Mouse (Mus musculus) embryo, embryonic 10.5 days (tissue): ENCODE results near the gene Plgrkt.
A peak's percentile ranks its signal among the peaks of the same experiment; 100 is the strongest.

ENCODE experiments used
- DNase-seq: peaks from one replicate; pipeline ENCODE4 v3.0.0-alpha.2; 2015; ENCODE audit warnings: low spot score

Gene Plgrkt

GRCm38 (mm10) chr19:29379839-29380603, 12.8 kb upstream of the Plgrkt start:
- DNase-seq, result no peak

- no peak for DNase-seq
Measured at GRCm38 (mm10) chr19:29376382-29376781, 9.2 kb upstream of the Plgrkt start.

- no peak for DNase-seq
Measured at GRCm38 (mm10) chr19:29374947-29375346, 7.8 kb upstream of the Plgrkt start.

- DNase-seq, result no peak
Measured at GRCm38 (mm10) chr19:29373438-29373837, 6.2 kb upstream of the Plgrkt start.

GRCm38 (mm10) chr19:29372621-29373020, 5.4 kb upstream of the Plgrkt start:
- DNase-seq, result no peak

- DNase-seq, result no peak
Measured at GRCm38 (mm10) chr19:29372138-29372537, 4.9 kb upstream of the Plgrkt start.

- DNase-seq, result no peak
Measured at GRCm38 (mm10) chr19:29371284-29372081, 4.3 kb upstream of the Plgrkt start.

GRCm38 (mm10) chr19:29370545-29371283, 3.5 kb upstream of the Plgrkt start:
- no peak for DNase-seq

GRCm38 (mm10) chr19:29370112-29370511, 2.9 kb upstream of the Plgrkt start:
- DNase-seq, result no peak

- DNase-seq, result no peak
Measured at GRCm38 (mm10) chr19:29368671-29369309, 1.6 kb upstream of the Plgrkt start.

- DNase-seq, result no peak
Measured at GRCm38 (mm10) chr19:29368041-29368440, 851 bp upstream of the Plgrkt start.

GRCm38 (mm10) chr19:29366226-29366968, 793 bp downstream of the Plgrkt start:
- DNase-seq, result no peak

GRCm38 (mm10) chr19:29365105-29365504, 2.1 kb downstream of the Plgrkt start:
- no peak for DNase-seq

GRCm38 (mm10) chr19:29364076-29364475, 3.1 kb downstream of the Plgrkt start:
- DNase-seq, result no peak

GRCm38 (mm10) chr19:29363557-29363956, 3.6 kb downstream of the Plgrkt start:
- no peak for DNase-seq

- no peak for DNase-seq
Measured at GRCm38 (mm10) chr19:29362173-29362930, 4.8 kb downstream of the Plgrkt start.

GRCm38 (mm10) chr19:29361468-29362130, 5.6 kb downstream of the Plgrkt start:
- peak; percentile 94 for DNase-seq

GRCm38 (mm10) chr19:29360251-29360650, 6.9 kb downstream of the Plgrkt start:
- DNase-seq, result no peak

- DNase-seq, result no peak
Measured at GRCm38 (mm10) chr19:29356281-29356680, 10.9 kb downstream of the Plgrkt start.
